Mouse (Mus musculus): ENCODE results near the gene Cyp2j6. TPM values are rescaled to one million over a fixed set of nuclear protein-coding genes. Genes with fewer than 3 reads are reported as not detected.

Gene Cyp2j6
- total and polyA plus RNA-seq, 3 experiments, result not detected

- Histone ChIP-seq H3K9me3 (replicated peaks; ENCODE audit: insufficient read depth, low read length) (no peaks in the 10 kb centered on the region), H3K27me3 (ENCODE audit: control insufficient read depth in 1 of 2, insufficient read depth in 2 of 2, low read length in 2 of 2) (no peaks in the 10 kb centered on the region), H3K79me2 (ENCODE audit: control insufficient read depth, insufficient read depth, low read length, poor library complexity) (no peaks in the 10 kb centered on the region), H3K36me3 (ENCODE audit: control insufficient read depth in 1 of 2, insufficient read depth in 2 of 2, low read length in 2 of 2) (no peaks in the 10 kb centered on the region), H3K9ac (ENCODE audit: control insufficient read depth, low read depth, low read length, poor library complexity, severe bottlenecking) (no peak within 1 kb of the TSS), H3K27ac (ENCODE audit: control insufficient read depth, low read depth, low read length) (no peak within 1 kb of the TSS), H3K4me3 (ENCODE audit: control insufficient read depth in 1 of 2, insufficient read depth in 1 of 2, low read depth in 2 of 2, low read length in 2 of 2) (no peak within 1 kb of the TSS), H3K4me1 (ENCODE audit: control insufficient read depth in 1 of 2, insufficient read depth in 2 of 2, low read length in 2 of 2) (no peaks in the 10 kb centered on the region)
- DNase-seq (ENCODE audit: low read depth, low spot score), result no peak
- TF ChIP-seq KAT2A (conservative IDR thresholded peaks at IDR 0.05; ENCODE audit: low read depth, low read length), result no peak
- no peak for TF ChIP-seq MXI1 (IDR thresholded peaks at IDR 0.05; ENCODE audit: low read depth, low read length)
- no peak for TF ChIP-seq POLR2A (IDR thresholded peaks at IDR 0.05; ENCODE audit: control insufficient read depth in 1 of 2, insufficient read depth in 1 of 2, low read depth in 1 of 2, low read length in 2 of 2, poor library complexity in 1 of 2)
- no peak for TF ChIP-seq ZKSCAN1 (IDR thresholded peaks at IDR 0.05; ENCODE audit: low read depth, low read length)
- no peak for TF ChIP-seq CHD1 (IDR thresholded peaks at IDR 0.05; ENCODE audit: low read depth, low read length)
- no peak for TF ChIP-seq TBP (IDR thresholded peaks at IDR 0.05; ENCODE audit: low read depth, low read length)
- no peak for TF ChIP-seq TAL1 (IDR thresholded peaks at IDR 0.05; ENCODE audit: low read length)
- TF ChIP-seq TCF12 (IDR thresholded peaks at IDR 0.05; ENCODE audit: low read depth, low read length), result no peak
- TF ChIP-seq MAZ (IDR thresholded peaks at IDR 0.05; ENCODE audit: low read depth, low read length), result no peak
- TF ChIP-seq RAD21 (IDR thresholded peaks at IDR 0.05; ENCODE audit: low read depth, low read length), result no peak
- no peak for TF ChIP-seq NRF1 (IDR thresholded peaks at IDR 0.05; ENCODE audit: insufficient read depth, low read depth, low read length, poor library complexity, severe bottlenecking)
- no peak for TF ChIP-seq GATA1 (IDR thresholded peaks at IDR 0.05; ENCODE audit: low read depth, low read length)
- TF ChIP-seq GABPA (IDR thresholded peaks at IDR 0.05; ENCODE audit: low read depth, low read length), result no peak
- no peak for TF ChIP-seq SMC3 (IDR thresholded peaks at IDR 0.05; ENCODE audit: low read depth, low read length)
- TF ChIP-seq CTCF (IDR thresholded peaks at IDR 0.05 in 2 of 3, conservative IDR thresholded peaks at IDR 0.05 in 1 of 3; ENCODE audit: control insufficient read depth in 1 of 3, insufficient read depth in 1 of 3, low read depth in 2 of 3, low read length in 3 of 3, poor library complexity in 1 of 3, severe bottlenecking in 1 of 3), result no peak
- no peak for TF ChIP-seq MEF2A (IDR thresholded peaks at IDR 0.05; ENCODE audit: extremely low read depth, insufficient replicate concordance, low read depth, low read length, poor library complexity, severe bottlenecking)
- no peak for TF ChIP-seq MYC (IDR thresholded peaks at IDR 0.05; ENCODE audit: low read depth, low read length)
- no peak for TF ChIP-seq MYB (IDR thresholded peaks at IDR 0.05; ENCODE audit: low read depth, low read length)
Observed at GRCm38 (mm10) chr4:96507286-96507685, 46.2 kb downstream of the Cyp2j6 start, which contains the start of gene Cyp2j8. Gene Cyp2j8, minus strand, starts transcription at chr4:96507386.

Other genes with a start within 250 kb of the Cyp2j6 start
- not detected in 2 replicates for gene Cyp2j11, start 205.0 kb downstream of the Cyp2j6 start, total RNA-seq (2012; rRNA removed)
- not detected for gene Cyp2j11, start 205.0 kb downstream of the Cyp2j6 start, polyA plus RNA-seq (2012; ENCODE audit: insufficient read depth in 1 of 2, insufficient read length in 2 of 2, low read depth in 1 of 2, low replicate concordance in 2 of 2, missing spikeins in 1 of 2)
- not detected in 2 replicates for gene Cyp2j8, start 46.3 kb downstream of the Cyp2j6 start, total RNA-seq (2012; rRNA removed)
- gene Cyp2j8, start 46.3 kb downstream of the Cyp2j6 start, polyA plus RNA-seq (2012; ENCODE audit: insufficient read depth in 1 of 2, insufficient read length in 2 of 2, low read depth in 1 of 2, low replicate concordance in 2 of 2, missing spikeins in 1 of 2), result not detected
- gene Cyp2j9, start 37.9 kb upstream of the Cyp2j6 start, total RNA-seq (2012; rRNA removed), result not detected in 2 replicates
- not detected for gene Cyp2j9, start 37.9 kb upstream of the Cyp2j6 start, polyA plus RNA-seq (2012; ENCODE audit: insufficient read depth in 1 of 2, insufficient read length in 2 of 2, low read depth in 1 of 2, low replicate concordance in 2 of 2, missing spikeins in 1 of 2)
- not detected in 2 replicates for gene Cyp2j5, start 110.5 kb upstream of the Cyp2j6 start, total RNA-seq (2012; rRNA removed)
- not detected for gene Cyp2j5, start 110.5 kb upstream of the Cyp2j6 start, polyA plus RNA-seq (2012; ENCODE audit: insufficient read depth in 1 of 2, insufficient read length in 2 of 2, low read depth in 1 of 2, low replicate concordance in 2 of 2, missing spikeins in 1 of 2)
- gene Gm12695, start 231.5 kb upstream of the Cyp2j6 start, total RNA-seq (2012; rRNA removed), result not detected in 2 replicates
- gene Gm12695, start 231.5 kb upstream of the Cyp2j6 start, polyA plus RNA-seq (2012; ENCODE audit: insufficient read depth in 1 of 2, insufficient read length in 2 of 2, low read depth in 1 of 2, low replicate concordance in 2 of 2, missing spikeins in 1 of 2), result not detected

Measured in MEL (cell line).